Mouse (Mus musculus): Measurements from ENCODE around the gene Ccnc. TPM values are rescaled to one million over a fixed set of nuclear protein-coding genes. Genes with fewer than 3 reads are reported as not detected.
A peak's percentile ranks its signal among the peaks of the same experiment; 100 is the strongest.

Ccnc gene
- polyA plus RNA-seq, 1 experiment, result 28.3 TPM

- H3K4me3 ChIP-seq (replicated peaks; ENCODE audit: insufficient read depth, low read depth, low read length), result no peak overlapping the region
- TF ChIP-seq POLR2A (IDR thresholded peaks at IDR 0.05; ENCODE audit: borderline replicate concordance, insufficient read depth, low read length) (no peak), CTCF (IDR thresholded peaks at IDR 0.05; ENCODE audit: borderline replicate concordance, insufficient read depth, low read depth, low read length) (no peak)
- 3% methylated on average over 14 of the region's 14 CpGs for WGBS
- H3K27ac ChIP-seq (ENCODE audit: insufficient read depth, low read length), result no peak overlapping the region
- no peaks in the 10 kb centered on the region for H3K4me1 ChIP-seq (ENCODE audit: control insufficient read depth, insufficient read depth, low read length)
- H3K27me3 ChIP-seq (ENCODE audit: control insufficient read depth, insufficient read depth, low read length), result peaks cover 18% of the 10 kb centered on the region; the same call in 1 of the 2 replicates
- no peak for DNase-seq
Measured at GRCm38 (mm10) chr4:21684341-21684970, 43.0 kb upstream of the Ccnc start.

- peaks cover 21% of the 10 kb centered on the region; the same call in 1 of the 2 replicates for H3K27me3 ChIP-seq (ENCODE audit: control insufficient read depth, insufficient read depth, low read length)
- H3K4me3 ChIP-seq (replicated peaks; ENCODE audit: insufficient read depth, low read depth, low read length), result no peak within 1 kb of the TSS
- WGBS, result 1% methylated on average over 38 of the region's 38 CpGs
Measured at GRCm38 (mm10) chr4:21685595-21686091, 41.9 kb upstream of the Ccnc start, which contains the start of gene Prdm13. Gene Prdm13 (minus strand): TSS chr4:21685963.

GRCm38 (mm10) chr4:21686416-21686815, 41.1 kb upstream of the Ccnc start:
- WGBS, result 10% methylated on average over 11 of the region's 11 CpGs
- TF ChIP-seq CTCF (IDR thresholded peaks at IDR 0.05; ENCODE audit: borderline replicate concordance, insufficient read depth, low read depth, low read length) (no peak), POLR2A (IDR thresholded peaks at IDR 0.05; ENCODE audit: borderline replicate concordance, insufficient read depth, low read length) (no peak)
- Histone ChIP-seq H3K27ac (ENCODE audit: insufficient read depth, low read length) (no peak overlapping the region), H3K27me3 (ENCODE audit: control insufficient read depth, insufficient read depth, low read length) (peaks cover 21% of the 10 kb centered on the region; the same call in 1 of the 2 replicates), H3K4me3 (replicated peaks; ENCODE audit: insufficient read depth, low read depth, low read length) (no peak overlapping the region), H3K4me1 (ENCODE audit: control insufficient read depth, insufficient read depth, low read length) (no peaks in the 10 kb centered on the region)
- DNase-seq, result no peak

More at GRCm38 (mm10) chr4:21685595-21686091, 41.9 kb upstream of the Ccnc start, which contains the start of gene Prdm13:
- H3K4me1 ChIP-seq (ENCODE audit: control insufficient read depth, insufficient read depth, low read length), result no peaks in the 10 kb centered on the region
- no peak within 1 kb of the TSS for H3K27ac ChIP-seq (ENCODE audit: insufficient read depth, low read length)
- TF ChIP-seq POLR2A (IDR thresholded peaks at IDR 0.05; ENCODE audit: borderline replicate concordance, insufficient read depth, low read length) (no peak), CTCF (IDR thresholded peaks at IDR 0.05; ENCODE audit: borderline replicate concordance, insufficient read depth, low read depth, low read length) (no peak)
- no peak for DNase-seq

- TF ChIP-seq CTCF (IDR thresholded peaks at IDR 0.05; ENCODE audit: borderline replicate concordance, insufficient read depth, low read depth, low read length) (no peak), POLR2A (IDR thresholded peaks at IDR 0.05; ENCODE audit: borderline replicate concordance, insufficient read depth, low read length) (no peak)
- WGBS, result 3% methylated on average over 5 of the region's 5 CpGs
- H3K27ac ChIP-seq (ENCODE audit: insufficient read depth, low read length), result no peak overlapping the region
- peak in 1 of 2 experiments; percentile 8 for DNase-seq
- no peak overlapping the region for H3K4me3 ChIP-seq (replicated peaks; ENCODE audit: insufficient read depth, low read depth, low read length)
- peaks cover 21% of the 10 kb centered on the region; the same call in 1 of the 2 replicates for H3K27me3 ChIP-seq (ENCODE audit: control insufficient read depth, insufficient read depth, low read length)
- H3K4me1 ChIP-seq (ENCODE audit: control insufficient read depth, insufficient read depth, low read length), result no peaks in the 10 kb centered on the region
Measured at GRCm38 (mm10) chr4:21686934-21687333, 40.6 kb upstream of the Ccnc start.

- peaks cover 21% of the 10 kb centered on the region; the same call in 1 of the 2 replicates for H3K27me3 ChIP-seq (ENCODE audit: control insufficient read depth, insufficient read depth, low read length)
- DNase-seq, result peak; percentile 28 to 44
- TF ChIP-seq POLR2A (IDR thresholded peaks at IDR 0.05; ENCODE audit: borderline replicate concordance, insufficient read depth, low read length) (no peak), CTCF (IDR thresholded peaks at IDR 0.05; ENCODE audit: borderline replicate concordance, insufficient read depth, low read depth, low read length) (no peak)
- WGBS, result 5% methylated on average over 51 of the region's 51 CpGs
- no peaks in the 10 kb centered on the region for H3K4me1 ChIP-seq (ENCODE audit: control insufficient read depth, insufficient read depth, low read length)
- peak overlapping the region; percentile 4 for H3K4me3 ChIP-seq (replicated peaks; ENCODE audit: insufficient read depth, low read depth, low read length)
- H3K27ac ChIP-seq (ENCODE audit: insufficient read depth, low read length), result no peak overlapping the region
Measured at GRCm38 (mm10) chr4:21687783-21688702, 39.5 kb upstream of the Ccnc start.

- peak; percentile 23 to 44 for DNase-seq
- Histone ChIP-seq H3K27me3 (ENCODE audit: control insufficient read depth, insufficient read depth, low read length) (peaks cover 21% of the 10 kb centered on the region; the same call in 1 of the 2 replicates), H3K4me1 (ENCODE audit: control insufficient read depth, insufficient read depth, low read length) (no peaks in the 10 kb centered on the region), H3K27ac (ENCODE audit: insufficient read depth, low read length) (no peak overlapping the region), H3K4me3 (replicated peaks; ENCODE audit: insufficient read depth, low read depth, low read length) (no peak overlapping the region)
- WGBS, result under 1% methylated on average over 64 of the region's 64 CpGs
- no peak for TF ChIP-seq POLR2A (IDR thresholded peaks at IDR 0.05; ENCODE audit: borderline replicate concordance, insufficient read depth, low read length)
- TF ChIP-seq CTCF (IDR thresholded peaks at IDR 0.05; ENCODE audit: borderline replicate concordance, insufficient read depth, low read depth, low read length), result no peak
Measured at GRCm38 (mm10) chr4:21688703-21689200, 38.7 kb upstream of the Ccnc start.

GRCm38 (mm10) chr4:21689492-21689941, 38.0 kb upstream of the Ccnc start:
- DNase-seq, result peak in 1 of 2 experiments; percentile 40
- H3K4me3 ChIP-seq (replicated peaks; ENCODE audit: insufficient read depth, low read depth, low read length), result no peak overlapping the region
- H3K27ac ChIP-seq (ENCODE audit: insufficient read depth, low read length), result no peak overlapping the region
- peaks cover 21% of the 10 kb centered on the region; the same call in 1 of the 2 replicates for H3K27me3 ChIP-seq (ENCODE audit: control insufficient read depth, insufficient read depth, low read length)
- WGBS, result 3% methylated on average over 18 of the region's 18 CpGs
- no peaks in the 10 kb centered on the region for H3K4me1 ChIP-seq (ENCODE audit: control insufficient read depth, insufficient read depth, low read length)
- TF ChIP-seq CTCF (IDR thresholded peaks at IDR 0.05; ENCODE audit: borderline replicate concordance, insufficient read depth, low read depth, low read length) (no peak), POLR2A (IDR thresholded peaks at IDR 0.05; ENCODE audit: borderline replicate concordance, insufficient read depth, low read length) (no peak)
